Mouse (Mus musculus): ENCODE measurements around the gene 2310034G01Rik. TPM values are rescaled to one million over a fixed set of nuclear protein-coding genes. Genes with fewer than 3 reads are reported as not detected.

The 2310034G01Rik gene
- polyA plus RNA-seq, 1 experiment = 0.92 TPM

GRCm38 (mm10) chr19:46307781-46308180, 42.3 kb downstream of the 2310034G01Rik start:
- Histone ChIP-seq H3K79me2 (ENCODE audit: control insufficient read depth, insufficient read depth) (peaks cover 17% of the 10 kb centered on the region), H3K27me3 (ENCODE audit: control insufficient read depth, insufficient read depth, insufficient read length) (no peaks in the 10 kb centered on the region), H3K4me3 (ENCODE audit: insufficient read depth, poor library complexity, severe bottlenecking) (no peak overlapping the region), H3K36me3 (ENCODE audit: control insufficient read depth, insufficient read depth) (peaks cover 41% of the 10 kb centered on the region), H3ac (ENCODE audit: control insufficient read depth, insufficient read length, low read depth) (no peak overlapping the region), H3K79me3 (ENCODE audit: low read depth) (no peaks in the 10 kb centered on the region)
- TF ChIP-seq MYOG (IDR thresholded peaks at IDR 0.05; ENCODE audit: control insufficient read depth, extremely low read depth, insufficient read length) (no peak), USF1 (IDR thresholded peaks at IDR 0.05; ENCODE audit: low read depth) (no peak), CTCF (IDR thresholded peaks at IDR 0.05; ENCODE audit: control insufficient read depth, insufficient read depth, insufficient read length) (no peak), MAX (IDR thresholded peaks at IDR 0.05) (no peak), FOSL1 (IDR thresholded peaks at IDR 0.05; ENCODE audit: insufficient read depth, low read length, poor library complexity, severe bottlenecking) (no peak), CEBPB (IDR thresholded peaks at IDR 0.05; ENCODE audit: low read depth) (no peak), MYOD1 (IDR thresholded peaks at IDR 0.05; ENCODE audit: control insufficient read depth, insufficient read length, low read depth) (no peak)

GRCm38 (mm10) chr19:46306751-46307289, 43.3 kb downstream of the 2310034G01Rik start:
- H3K79me2 ChIP-seq (ENCODE audit: control insufficient read depth, insufficient read depth) = peaks cover 17% of the 10 kb centered on the region
- H3K4me3 ChIP-seq (ENCODE audit: insufficient read depth, poor library complexity, severe bottlenecking) = no peak overlapping the region

GRCm38 (mm10) chr19:46306268-46306610, 43.9 kb downstream of the 2310034G01Rik start:
- Histone ChIP-seq H3ac (ENCODE audit: control insufficient read depth, insufficient read length, low read depth) (peak overlapping the region; percentile 28), H3K27me3 (ENCODE audit: control insufficient read depth, insufficient read depth, insufficient read length) (no peaks in the 10 kb centered on the region)
- TF ChIP-seq USF1 (IDR thresholded peaks at IDR 0.05; ENCODE audit: low read depth) = no peak
- no peak for TF ChIP-seq MAX (IDR thresholded peaks at IDR 0.05)
- no peak for TF ChIP-seq MYOG (IDR thresholded peaks at IDR 0.05; ENCODE audit: control insufficient read depth, extremely low read depth, insufficient read length)
- TF ChIP-seq FOSL1 (IDR thresholded peaks at IDR 0.05; ENCODE audit: insufficient read depth, low read length, poor library complexity, severe bottlenecking) = no peak
- TF ChIP-seq CTCF (IDR thresholded peaks at IDR 0.05; ENCODE audit: control insufficient read depth, insufficient read depth, insufficient read length) = no peak

More at GRCm38 (mm10) chr19:46306751-46307289, 43.3 kb downstream of the 2310034G01Rik start:
- Histone ChIP-seq H3K36me3 (ENCODE audit: control insufficient read depth, insufficient read depth) (peaks cover 41% of the 10 kb centered on the region), H3ac (ENCODE audit: control insufficient read depth, insufficient read length, low read depth) (no peak overlapping the region), H3K79me3 (ENCODE audit: low read depth) (no peaks in the 10 kb centered on the region), H3K27me3 (ENCODE audit: control insufficient read depth, insufficient read depth, insufficient read length) (no peaks in the 10 kb centered on the region)
- TF ChIP-seq MAX (IDR thresholded peaks at IDR 0.05) (no peak), USF1 (IDR thresholded peaks at IDR 0.05; ENCODE audit: low read depth) (no peak), FOSL1 (IDR thresholded peaks at IDR 0.05; ENCODE audit: insufficient read depth, low read length, poor library complexity, severe bottlenecking) (no peak), MYOD1 (IDR thresholded peaks at IDR 0.05; ENCODE audit: control insufficient read depth, insufficient read length, low read depth) (no peak), CTCF (IDR thresholded peaks at IDR 0.05; ENCODE audit: control insufficient read depth, insufficient read depth, insufficient read length) (no peak), CEBPB (IDR thresholded peaks at IDR 0.05; ENCODE audit: low read depth) (no peak), MYOG (IDR thresholded peaks at IDR 0.05; ENCODE audit: control insufficient read depth, extremely low read depth, insufficient read length) (no peak)

GRCm38 (mm10) chr19:46305432-46306267, 44.5 kb downstream of the 2310034G01Rik start:
- Histone ChIP-seq H3K27me3 (ENCODE audit: control insufficient read depth, insufficient read depth, insufficient read length) (no peaks in the 10 kb centered on the region), H3K79me2 (ENCODE audit: control insufficient read depth, insufficient read depth) (peaks cover 17% of the 10 kb centered on the region), H3ac (ENCODE audit: control insufficient read depth, insufficient read length, low read depth) (peak overlapping the region; percentile 64), H3K4me3 (ENCODE audit: insufficient read depth, poor library complexity, severe bottlenecking) (peak overlapping the region; percentile 84), H3K79me3 (ENCODE audit: low read depth) (no peaks in the 10 kb centered on the region), H3K36me3 (ENCODE audit: control insufficient read depth, insufficient read depth) (peaks cover 31% of the 10 kb centered on the region)
- TF ChIP-seq CEBPB (IDR thresholded peaks at IDR 0.05; ENCODE audit: low read depth) = no peak
- no peak for TF ChIP-seq CTCF (IDR thresholded peaks at IDR 0.05; ENCODE audit: control insufficient read depth, insufficient read depth, insufficient read length)
- TF ChIP-seq FOSL1 (IDR thresholded peaks at IDR 0.05; ENCODE audit: insufficient read depth, low read length, poor library complexity, severe bottlenecking) = no peak
- TF ChIP-seq MYOG (IDR thresholded peaks at IDR 0.05; ENCODE audit: control insufficient read depth, extremely low read depth, insufficient read length) = no peak
- no peak for TF ChIP-seq MAX (IDR thresholded peaks at IDR 0.05)
- TF ChIP-seq USF1 (IDR thresholded peaks at IDR 0.05; ENCODE audit: low read depth) = no peak
- TF ChIP-seq MYOD1 (IDR thresholded peaks at IDR 0.05; ENCODE audit: control insufficient read depth, insufficient read length, low read depth) = no peak

More at GRCm38 (mm10) chr19:46306268-46306610, 43.9 kb downstream of the 2310034G01Rik start:
- peak overlapping the region; percentile 84 for H3K4me3 ChIP-seq (ENCODE audit: insufficient read depth, poor library complexity, severe bottlenecking)
- H3K79me3 ChIP-seq (ENCODE audit: low read depth) = no peaks in the 10 kb centered on the region
- peaks cover 36% of the 10 kb centered on the region for H3K36me3 ChIP-seq (ENCODE audit: control insufficient read depth, insufficient read depth)
- H3K79me2 ChIP-seq (ENCODE audit: control insufficient read depth, insufficient read depth) = peaks cover 17% of the 10 kb centered on the region

- Histone ChIP-seq H3ac (ENCODE audit: control insufficient read depth, insufficient read length, low read depth) (peak overlapping the region; percentile 45), H3K27me3 (ENCODE audit: control insufficient read depth, insufficient read depth, insufficient read length) (no peaks in the 10 kb centered on the region), H3K4me3 (ENCODE audit: insufficient read depth, poor library complexity, severe bottlenecking) (peak overlapping the region; percentile 84), H3K79me3 (ENCODE audit: low read depth) (no peaks in the 10 kb centered on the region), H3K79me2 (ENCODE audit: control insufficient read depth, insufficient read depth) (peaks cover 17% of the 10 kb centered on the region), H3K36me3 (ENCODE audit: control insufficient read depth, insufficient read depth) (peaks cover 27% of the 10 kb centered on the region)
- TF ChIP-seq USF1 (IDR thresholded peaks at IDR 0.05; ENCODE audit: low read depth) (no peak), MYOG (IDR thresholded peaks at IDR 0.05; ENCODE audit: control insufficient read depth, extremely low read depth, insufficient read length) (no peak), CTCF (IDR thresholded peaks at IDR 0.05; ENCODE audit: control insufficient read depth, insufficient read depth, insufficient read length) (no peak), FOSL1 (IDR thresholded peaks at IDR 0.05; ENCODE audit: insufficient read depth, low read length, poor library complexity, severe bottlenecking) (no peak), MAX (IDR thresholded peaks at IDR 0.05) (no peak), CEBPB (IDR thresholded peaks at IDR 0.05; ENCODE audit: low read depth) (no peak), MYOD1 (IDR thresholded peaks at IDR 0.05; ENCODE audit: control insufficient read depth, insufficient read length, low read depth) (no peak)
Observed at GRCm38 (mm10) chr19:46304908-46305333, 45.2 kb downstream of the 2310034G01Rik start.

Data from C2C12 (cell line).